Mouse (Mus musculus): ENCODE measurements around the gene Cenpb. TPM values are rescaled to one million over a fixed set of nuclear protein-coding genes. Genes with fewer than 3 reads are reported as not detected.
A peak's percentile ranks its signal among the peaks of the same experiment; 100 is the strongest.
"Not testable (repeated sequence)": the region's sequence is repeated elsewhere in the genome, so short reads cannot be mapped to it uniquely, and the experiment has no call there.

Cenpb gene
- total RNA-seq (2021) = 10 to 100 TPM; 58.4 to 59.5 TPM
- long read RNA-seq, experiment 1, full-length matches to known transcripts = 142 of 142 reads
- long read RNA-seq, experiment 1, partial matches to known transcripts = 0 of 142 reads
- long read RNA-seq, experiment 1, other reads (novel, unspliced or antisense) = 0 of 142 reads
- long read RNA-seq, experiment 2, full-length matches to known transcripts = 79 of 79 reads
- long read RNA-seq, experiment 2, partial matches to known transcripts = 0 of 79 reads
- long read RNA-seq, experiment 2, other reads (novel, unspliced or antisense) = 0 of 79 reads

- DNase-seq = peak; percentile 89
Measured at GRCm38 (mm10) chr2:131179990-131180587, at the start of gene Cenpb. Gene Cenpb (minus strand): TSS chr2:131180067.

- no peak for DNase-seq
Measured at GRCm38 (mm10) chr2:131227243-131227642, 47.4 kb upstream of the Cenpb start.

- not testable (repeated sequence) for DNase-seq
Measured at GRCm38 (mm10) chr2:131226669-131227068, 46.8 kb upstream of the Cenpb start.

GRCm38 (mm10) chr2:131225178-131225577 lies 45.3 kb upstream of the Cenpb start:
- no peak for DNase-seq

- no peak for DNase-seq
Measured at GRCm38 (mm10) chr2:131223569-131223968, 43.7 kb upstream of the Cenpb start.

- DNase-seq = no peak
Measured at GRCm38 (mm10) chr2:131222562-131222961, 42.7 kb upstream of the Cenpb start.

- no peak for DNase-seq
Measured at GRCm38 (mm10) chr2:131221853-131222515, 42.1 kb upstream of the Cenpb start.

GRCm38 (mm10) chr2:131220030-131220429 lies 40.2 kb upstream of the Cenpb start:
- no peak for DNase-seq

GRCm38 (mm10) chr2:131215941-131216858 lies 36.3 kb upstream of the Cenpb start:
- no peak for DNase-seq

- DNase-seq = no peak
Measured at GRCm38 (mm10) chr2:131213773-131214172, 33.9 kb upstream of the Cenpb start.

GRCm38 (mm10) chr2:131211026-131211615 lies 31.3 kb upstream of the Cenpb start:
- peak; percentile 30 for DNase-seq

- peak; percentile 93 for DNase-seq
Measured at GRCm38 (mm10) chr2:131209969-131210792, 30.3 kb upstream of the Cenpb start.

GRCm38 (mm10) chr2:131209125-131209795 lies 29.4 kb upstream of the Cenpb start:
- DNase-seq = peak; percentile 22

- DNase-seq = no peak
Measured at GRCm38 (mm10) chr2:131208356-131208755, 28.5 kb upstream of the Cenpb start.

GRCm38 (mm10) chr2:131206778-131207177 lies 26.9 kb upstream of the Cenpb start, which contains the start of gene Ap5s1:
Gene Ap5s1 (plus strand): TSS chr2:131207078.
- no peak for DNase-seq

GRCm38 (mm10) chr2:131205521-131206182 lies 25.8 kb upstream of the Cenpb start:
- DNase-seq = no peak

GRCm38 (mm10) chr2:131204410-131204981 lies 24.6 kb upstream of the Cenpb start:
- DNase-seq = peak; percentile 95

- no peak for DNase-seq
Measured at GRCm38 (mm10) chr2:131203816-131204409, 24.0 kb upstream of the Cenpb start.

- DNase-seq = no peak
Measured at GRCm38 (mm10) chr2:131201262-131201661, 21.4 kb upstream of the Cenpb start.

Data from gastrocnemius, postnatal 10 days (tissue).